Mouse (Mus musculus) frontal cortex, postnatal 10 days (tissue): ENCODE data around the gene Gm10273.

ENCODE experiments used
- DNase-seq, 2 experiments: peaks; one replicate each; pipeline ENCODE4 v3.0.0; 2022; ENCODE audit warnings: low spot score in 2 of 2, mixed read lengths in 1 of 2

The Gm10273 gene

DNA sequence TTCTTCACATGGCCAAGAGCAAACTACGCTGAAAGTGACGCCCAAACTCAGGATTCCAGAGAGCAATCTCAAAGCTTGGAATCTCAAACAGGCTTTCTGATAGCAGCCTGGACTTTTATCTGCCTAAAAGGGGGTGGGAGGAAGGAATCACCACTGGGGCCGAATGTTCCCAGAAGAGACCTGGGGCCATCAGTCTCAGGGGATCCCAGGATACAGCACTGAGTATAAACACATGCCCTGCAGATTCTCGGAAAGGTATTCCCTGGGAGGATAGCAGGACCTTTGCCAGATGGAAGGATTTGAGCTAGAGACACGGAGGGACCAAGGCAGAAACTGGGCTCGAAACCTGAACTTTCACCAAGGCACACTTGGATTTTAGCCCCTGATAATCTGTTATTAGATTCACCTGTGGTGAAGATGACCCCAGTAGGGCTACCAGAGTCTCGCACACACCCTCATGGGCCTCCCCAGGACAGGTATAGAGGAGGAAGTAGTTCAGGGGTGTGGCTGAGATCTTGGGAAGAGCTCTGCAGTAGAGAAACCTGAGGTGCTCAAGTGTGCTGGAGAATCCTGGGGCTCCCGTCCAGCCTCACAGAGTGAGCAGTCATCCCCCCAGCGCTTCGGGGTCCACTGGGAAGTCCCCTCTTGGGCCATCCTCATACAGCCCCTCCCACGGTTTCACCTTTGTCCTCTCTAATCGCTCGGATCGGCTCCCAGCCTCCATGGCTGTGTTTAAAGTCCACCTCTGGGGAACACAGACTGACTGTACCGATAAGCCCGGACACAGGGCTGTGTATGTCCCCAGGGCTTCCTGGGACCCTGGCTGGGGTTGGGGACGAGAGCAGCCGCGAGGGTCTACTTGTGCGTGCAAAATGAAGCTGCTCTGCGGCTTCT, 7.7 kb downstream of the Gm10273 start, which contains the start of gene Pla2g12b:
Gene Pla2g12b (plus strand): TSS at position 762 of the 894 bp plus-strand sequence.
- DNase-seq = no peak

DNA sequence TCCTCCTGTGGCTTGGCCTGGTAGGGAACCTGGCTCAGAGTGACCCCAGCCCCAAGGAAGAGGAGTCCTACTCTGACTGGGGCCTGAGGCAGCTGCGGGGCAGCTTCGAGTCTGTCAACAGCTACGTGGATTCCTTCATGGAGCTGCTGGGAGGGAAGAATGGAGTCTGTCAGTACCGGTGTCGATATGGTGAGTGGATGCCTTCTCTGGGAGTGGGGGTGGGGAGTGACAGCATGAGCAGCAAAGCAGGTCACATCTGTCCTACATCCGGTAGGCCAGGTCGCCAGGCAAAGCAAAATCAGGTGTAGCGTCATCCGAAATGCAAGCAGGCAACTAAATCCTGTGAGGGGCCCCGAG, 8.3 kb downstream of the Gm10273 start:
- no peak for DNase-seq

DNA sequence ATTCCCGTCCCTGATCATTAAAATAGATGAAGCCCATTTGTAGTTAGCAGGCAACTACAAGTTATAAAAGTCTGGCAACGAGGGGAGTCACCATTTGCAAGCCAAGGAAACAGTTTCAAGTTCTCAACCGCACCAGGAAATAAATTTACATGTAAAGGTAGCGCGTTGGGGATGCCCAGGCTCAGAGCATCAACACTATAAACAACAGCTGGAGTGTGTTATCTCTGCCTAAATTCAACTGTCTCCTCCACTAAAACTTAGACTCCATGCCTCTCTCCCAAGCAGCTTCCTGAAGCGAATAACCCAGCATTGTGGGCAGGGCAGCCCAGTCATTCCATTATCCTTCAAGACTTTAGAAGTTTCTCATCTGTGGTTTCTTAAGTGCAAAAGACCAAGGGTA, 13.1 kb downstream of the Gm10273 start:
- DNase-seq = no peak

DNA sequence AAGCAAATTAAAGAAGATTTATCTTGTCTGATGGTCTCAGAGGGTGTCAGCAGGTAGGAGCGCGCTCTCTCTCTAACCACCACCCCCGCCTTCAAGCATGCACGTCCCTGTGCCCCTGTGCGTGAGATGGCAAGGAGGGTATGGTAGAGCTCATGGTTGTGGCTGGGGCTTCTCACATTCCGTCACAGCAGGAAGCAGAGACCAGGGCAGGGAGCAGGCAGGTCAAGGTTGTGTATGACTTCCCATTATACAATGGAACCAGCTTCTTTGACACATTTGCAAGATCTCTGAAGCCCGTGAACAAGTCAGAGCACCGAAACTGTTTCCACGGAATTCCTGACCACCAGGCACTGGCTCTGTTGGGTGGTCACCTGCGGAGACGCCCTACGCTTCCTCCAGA, 14.8 kb downstream of the Gm10273 start:
- no peak for DNase-seq

DNA sequence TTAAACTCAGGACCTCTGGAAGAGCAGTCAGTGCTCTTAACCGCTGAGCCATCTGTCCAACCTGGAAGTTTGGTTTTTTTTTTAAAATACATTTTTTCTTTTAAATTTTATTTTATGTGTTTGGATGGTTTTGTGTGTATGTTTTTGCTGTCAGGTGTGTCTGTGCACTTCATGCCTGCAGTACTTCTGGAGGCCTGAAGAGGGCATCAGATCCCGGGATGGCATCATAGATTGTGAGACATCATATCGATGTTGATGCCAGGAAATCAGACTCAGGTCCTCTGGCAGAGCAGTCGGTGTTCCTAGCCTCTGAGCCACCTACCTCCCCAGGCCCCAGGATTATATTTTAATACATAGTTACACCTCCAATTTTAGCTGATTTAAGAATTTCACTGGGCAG, 18.3 kb downstream of the Gm10273 start:
- DNase-seq = no peak

DNA sequence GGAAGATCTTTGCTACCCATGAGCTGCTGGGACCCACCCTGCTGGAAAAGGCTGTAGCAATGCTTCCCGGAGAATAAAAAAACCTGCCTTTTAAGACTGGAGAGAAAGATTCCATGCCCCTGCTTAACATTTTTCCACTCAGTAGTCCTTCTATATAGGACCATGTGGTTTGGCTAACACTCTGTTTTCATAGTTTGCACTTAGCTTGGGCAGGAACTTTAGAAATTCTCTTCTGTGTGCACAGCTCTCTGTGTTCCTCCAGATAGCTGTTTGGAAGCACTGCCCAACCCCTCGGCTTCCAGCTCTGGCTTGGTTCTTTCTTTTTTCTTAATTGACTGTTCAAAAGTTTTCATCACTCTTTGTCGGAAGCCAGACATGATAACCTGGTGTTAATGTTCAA, 21.2 kb downstream of the Gm10273 start:
- DNase-seq = no peak

DNA sequence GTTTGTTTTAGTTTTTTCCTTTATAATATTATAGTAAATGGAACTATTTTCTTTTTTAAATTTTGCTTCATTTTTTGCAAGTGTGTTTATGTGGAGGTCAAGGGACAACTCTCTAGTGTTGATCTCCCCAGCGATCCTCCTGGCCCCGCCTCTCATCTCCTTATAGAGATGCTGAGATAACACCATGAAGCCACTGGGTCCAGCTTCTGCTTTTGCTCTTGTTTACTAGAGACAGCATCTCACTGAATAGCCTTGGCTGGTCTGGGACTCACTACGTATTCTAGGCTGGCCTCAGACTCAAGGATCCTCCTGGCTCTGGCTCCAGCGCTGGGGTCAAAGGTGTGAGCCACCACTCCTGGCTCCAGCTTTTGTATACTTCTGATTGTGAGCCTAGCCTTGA, 24.1 kb downstream of the Gm10273 start:
- DNase-seq = no peak

DNA sequence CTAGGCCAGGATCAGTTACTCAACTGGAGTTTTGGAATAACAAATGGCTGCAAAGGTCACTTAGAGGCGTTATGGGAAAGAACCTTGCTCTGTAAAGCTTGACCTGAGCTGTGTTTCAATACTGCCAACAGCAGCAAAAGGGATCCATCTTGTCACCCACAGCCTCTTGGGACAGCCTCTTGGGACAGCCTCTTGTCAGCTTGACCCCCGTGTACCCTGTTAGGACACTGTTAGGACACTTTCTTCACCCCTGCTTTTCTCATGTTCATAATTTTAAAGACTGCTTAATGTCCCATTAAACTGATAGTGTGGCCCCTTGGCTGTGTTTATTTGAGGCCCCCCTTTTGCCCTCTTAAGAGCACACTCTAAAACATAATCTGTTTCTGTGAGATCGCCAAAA, 29.0 kb downstream of the Gm10273 start:
- no peak for DNase-seq

DNA sequence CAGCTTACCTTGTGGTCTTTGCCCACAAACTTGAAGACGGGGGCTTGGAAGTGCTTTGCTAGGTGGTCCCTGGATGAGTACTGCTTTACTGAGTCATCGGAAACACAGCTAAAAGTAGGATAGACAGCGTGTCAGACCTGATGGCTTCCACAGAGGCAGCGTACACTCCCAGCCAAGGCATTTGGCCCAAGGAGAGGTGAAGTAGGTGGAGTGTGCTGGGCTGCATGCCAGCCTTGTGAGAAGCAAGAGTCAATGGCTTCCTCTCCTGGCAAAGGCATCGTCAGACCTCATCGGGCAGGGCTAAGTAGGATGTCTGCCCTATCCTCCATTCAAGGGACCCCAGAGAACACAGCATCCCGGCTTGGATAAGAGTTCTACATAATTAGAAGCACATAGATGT, 29.9 kb downstream of the Gm10273 start:
- no peak for DNase-seq

DNA sequence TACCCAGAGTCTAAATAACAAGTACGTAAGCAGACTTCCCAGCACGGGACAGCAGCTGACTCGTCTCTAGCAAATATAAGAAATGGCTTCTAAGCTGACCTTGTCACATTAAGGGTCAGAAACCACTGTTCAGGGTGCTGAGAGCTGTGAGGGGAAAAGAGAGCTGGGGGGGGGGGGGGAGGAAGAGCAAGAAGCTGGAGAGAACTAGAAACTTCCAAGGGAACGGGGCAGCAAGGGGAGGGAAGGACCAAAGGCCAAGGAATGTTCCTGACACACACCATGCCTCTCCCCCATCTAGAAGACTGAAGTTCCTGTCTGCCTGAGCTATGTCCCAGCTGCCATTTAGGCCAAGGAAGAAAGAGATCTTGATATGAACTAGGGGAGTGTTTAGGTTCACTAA, 30.9 kb downstream of the Gm10273 start:
- DNase-seq = no peak

DNA sequence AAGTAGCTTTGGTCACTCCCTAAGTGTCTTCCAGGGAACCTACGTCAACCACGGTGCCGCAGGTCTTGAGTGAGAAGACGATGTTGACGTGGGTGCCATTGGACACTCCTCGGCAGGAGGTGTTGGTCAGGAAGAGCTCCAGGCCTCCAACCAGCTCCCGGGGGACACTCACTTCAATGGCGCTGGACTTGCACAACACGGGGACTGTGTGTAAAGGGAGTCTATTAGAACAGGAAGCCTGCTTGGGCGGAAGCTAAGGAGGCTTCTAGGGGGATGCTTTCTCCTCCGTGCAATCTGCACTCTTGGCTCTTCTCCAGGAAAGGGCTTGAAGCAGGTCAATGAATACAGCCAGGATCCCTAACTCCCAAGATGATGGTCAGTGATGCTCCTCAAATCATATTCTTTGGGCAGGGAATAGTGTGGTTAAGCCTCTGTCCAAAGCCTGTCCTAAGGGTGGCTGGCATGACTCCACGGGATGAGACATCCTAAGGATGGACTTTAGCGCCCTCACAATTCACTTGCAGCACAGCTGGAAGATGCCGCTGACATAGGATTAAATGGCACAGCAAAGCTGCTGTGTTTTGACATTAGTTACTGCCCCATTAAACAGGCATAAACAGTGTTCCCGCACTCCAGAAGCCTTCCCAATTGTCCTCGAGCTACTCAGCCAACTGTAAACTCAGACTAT, 34.2 kb downstream of the Gm10273 start:
- DNase-seq = no peak

DNA sequence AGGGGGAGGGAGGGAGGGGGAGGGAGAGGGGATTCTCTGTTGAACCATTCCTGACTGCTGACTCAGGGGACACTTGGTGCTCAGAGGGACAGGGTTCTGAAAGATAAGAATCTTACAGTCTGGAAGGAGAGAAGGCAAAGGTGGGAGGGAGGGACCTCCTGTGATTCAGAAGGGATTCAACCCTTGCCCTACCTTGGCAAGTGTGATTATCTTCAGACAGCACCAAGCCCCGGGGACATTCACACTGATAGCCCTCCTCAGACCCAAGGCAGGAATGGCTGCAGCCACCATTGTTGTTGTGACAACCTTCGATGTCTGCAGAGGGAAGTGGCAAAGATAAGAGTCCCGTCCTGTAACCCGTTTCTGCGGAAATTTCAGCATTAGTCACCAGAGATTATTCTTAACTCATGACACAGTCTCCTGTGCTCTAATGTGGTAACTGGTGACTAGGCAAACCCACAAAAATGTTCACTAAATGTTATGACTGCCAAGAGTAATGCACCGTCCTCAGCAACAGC, 35.3 kb downstream of the Gm10273 start:
- no peak for DNase-seq

DNA sequence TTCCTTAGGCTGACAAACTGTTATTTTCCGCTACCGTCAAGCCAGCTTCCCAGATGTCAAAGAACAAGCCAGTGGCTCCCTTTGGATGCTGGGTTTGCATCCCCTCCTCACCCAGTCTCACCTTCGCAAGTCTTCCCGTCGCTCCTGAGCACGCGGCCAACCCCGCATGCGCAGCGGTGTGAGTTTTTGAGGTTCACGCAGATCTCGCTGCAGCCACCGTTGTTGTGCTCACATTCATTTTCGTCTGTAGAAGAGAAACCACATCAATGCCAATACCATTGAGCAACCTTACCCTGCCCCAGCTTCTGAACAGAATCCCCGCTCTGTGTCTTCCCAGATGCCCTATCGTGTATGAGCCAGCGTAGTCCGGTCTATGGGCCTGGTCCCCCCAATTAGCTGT, 40.3 kb downstream of the Gm10273 start:
- DNase-seq = no peak

DNA sequence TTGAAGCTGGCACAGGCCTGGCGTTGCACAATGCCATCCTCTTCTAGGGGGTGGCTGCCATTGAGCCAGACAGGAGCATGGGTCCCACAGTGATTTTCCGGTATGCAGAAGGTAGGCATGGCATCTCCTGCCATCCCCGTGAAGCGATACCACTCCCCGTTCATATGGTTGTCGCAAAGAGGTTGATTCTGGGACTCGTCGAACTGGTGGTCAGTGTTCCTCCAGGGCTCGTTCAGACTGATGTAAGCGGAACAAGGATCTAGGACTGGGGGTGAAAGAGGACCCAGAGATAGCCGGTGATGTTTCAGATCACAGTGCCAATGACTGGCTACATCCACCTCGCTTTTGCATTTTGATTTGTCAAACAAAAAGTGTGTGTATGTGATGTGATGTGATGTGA, 43.2 kb downstream of the Gm10273 start:
- no peak for DNase-seq

DNA sequence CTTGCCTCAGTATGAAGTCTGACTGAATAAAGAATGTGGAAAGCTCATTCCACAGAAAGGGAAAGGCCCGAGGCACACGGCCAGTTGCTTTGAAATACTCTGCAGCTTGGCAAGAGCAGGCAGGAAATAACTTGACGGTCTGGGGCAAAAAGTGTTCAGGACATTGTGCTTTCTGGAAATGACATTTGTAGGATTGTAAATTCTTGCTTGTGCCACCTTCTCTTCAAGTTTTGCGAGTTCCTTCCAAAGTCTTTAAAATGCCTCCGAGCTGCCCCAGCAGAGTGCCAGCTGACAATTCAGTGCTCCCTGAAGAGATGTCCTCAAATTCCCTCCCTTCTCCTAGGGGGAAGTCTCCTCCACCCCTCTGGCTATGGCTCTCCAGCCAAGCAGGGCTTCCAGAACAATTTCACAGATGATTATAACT, 44.1 kb downstream of the Gm10273 start:
- no peak for DNase-seq

DNA sequence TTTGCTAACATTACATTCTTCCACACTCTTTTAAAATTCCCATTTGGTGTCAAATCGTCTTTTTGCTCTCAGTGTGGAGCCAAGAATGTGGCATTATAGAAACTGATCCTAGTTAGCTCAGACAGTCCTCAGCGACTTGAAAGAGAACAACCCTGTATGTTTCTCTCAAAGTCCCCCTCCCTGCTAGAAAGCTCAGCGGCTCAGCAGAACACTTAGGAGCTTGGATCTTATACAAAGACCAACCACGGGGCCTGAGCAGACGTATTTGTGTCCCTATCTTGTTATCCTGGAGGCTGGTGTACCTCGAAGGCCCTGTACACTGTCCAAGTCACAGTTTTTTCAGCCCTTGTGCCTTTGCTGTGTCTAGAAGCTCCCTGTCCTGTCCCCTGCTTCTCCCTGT, 44.7 kb downstream of the Gm10273 start:
- no peak for DNase-seq

DNA sequence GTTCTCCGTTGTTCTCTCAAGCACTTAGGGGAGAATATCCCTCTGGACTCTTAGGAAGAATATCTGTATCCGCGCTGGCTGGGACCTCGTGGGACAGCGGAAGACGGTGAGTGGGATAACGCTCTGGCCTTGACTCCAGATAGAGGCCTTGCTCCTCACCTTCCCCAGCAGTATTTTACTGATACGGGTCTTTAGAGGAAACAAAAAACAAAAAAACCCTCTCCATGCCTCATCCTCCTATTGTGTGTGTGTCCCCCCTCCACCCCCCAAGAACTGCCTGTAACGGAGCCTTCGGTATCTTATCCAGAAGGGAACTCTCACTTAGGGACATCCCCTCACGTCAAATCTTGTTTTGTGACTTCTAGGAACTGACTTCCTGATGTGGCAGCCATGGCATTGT, 46.3 kb downstream of the Gm10273 start, which contains the start of gene Oit3:
Gene Oit3 (minus strand): TSS at position 44 of the 400 bp plus-strand sequence.
- no peak for DNase-seq

DNA sequence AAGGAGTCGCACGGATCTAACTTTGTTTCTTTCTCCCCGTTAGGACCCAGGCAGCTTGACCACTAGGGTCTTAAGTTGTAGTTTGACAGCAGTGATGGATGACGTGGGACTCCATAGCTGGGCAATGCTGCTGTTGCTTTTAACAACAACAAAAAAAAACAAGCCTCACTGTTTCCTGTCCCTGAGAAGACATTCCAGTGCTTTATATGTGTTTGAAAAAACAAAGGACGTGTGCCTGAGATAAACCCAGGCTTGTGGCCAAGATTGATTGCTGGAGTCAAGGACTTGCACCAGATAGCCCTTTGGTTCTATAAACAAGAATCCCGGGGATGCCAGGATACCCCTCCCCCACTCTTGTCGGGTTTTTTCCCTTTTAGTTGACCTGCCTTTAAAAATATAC, 47.8 kb downstream of the Gm10273 start:
- DNase-seq = no peak

DNA sequence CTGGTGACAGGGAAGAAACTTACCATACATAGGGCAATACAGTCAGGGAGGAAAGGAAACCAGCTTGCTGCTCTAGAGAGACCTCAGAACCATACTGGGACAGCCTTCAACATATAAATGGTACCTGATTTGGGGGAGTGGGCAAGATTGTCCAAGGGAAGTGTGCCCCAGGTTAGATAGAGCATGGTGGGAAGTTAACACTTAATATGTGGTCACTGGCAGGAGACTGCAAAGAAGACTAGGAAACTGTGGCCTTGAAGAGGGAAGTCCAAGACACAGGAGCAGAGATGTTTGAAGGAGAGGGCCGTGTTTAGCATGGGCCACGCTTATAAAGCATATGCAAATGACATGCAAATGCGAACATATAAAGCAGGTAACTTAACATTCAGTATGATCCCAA, 48.7 kb downstream of the Gm10273 start:
- no peak for DNase-seq

DNA sequence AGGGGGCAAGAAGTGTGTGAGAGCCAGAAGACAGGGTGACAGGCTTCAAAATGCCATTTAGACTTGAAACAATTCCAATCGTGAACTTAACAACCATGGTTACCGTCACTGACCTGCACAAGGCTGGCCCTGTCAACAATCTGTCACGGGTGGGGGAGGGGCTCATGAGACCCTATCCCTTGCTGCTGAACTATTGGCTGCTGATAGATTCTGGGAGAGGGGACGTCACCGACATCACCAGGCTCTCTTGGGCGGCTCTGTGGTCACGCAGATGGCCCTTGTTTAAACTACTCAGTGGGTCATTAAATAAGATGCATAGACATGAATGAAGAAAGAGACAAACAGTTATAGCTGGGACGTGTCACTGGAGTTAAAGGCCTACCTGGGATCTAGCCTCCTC, 49.2 kb downstream of the Gm10273 start:
- DNase-seq = no peak
